Mouse (Mus musculus): ENCODE results near the gene Tuft1. TPM values are rescaled to one million over a fixed set of nuclear protein-coding genes. Genes with fewer than 3 reads are reported as not detected.

Tuft1 gene
- polyA plus RNA-seq, 1 experiment from 2014 or later = 30.2 TPM

Other genes with a start within 250 kb of the Tuft1 start
- gene Tdrkh, start 245.6 kb downstream of the Tuft1 start, polyA plus RNA-seq (2015; fragmentation: Nextera tagmentation; extraction: Ambion mirVana) = 6.7 and 8.0 TPM in 2 replicates
- 63.2 and 64.0 TPM in 2 replicates for gene Mrpl9, start 215.6 kb downstream of the Tuft1 start, polyA plus RNA-seq (2015; fragmentation: Nextera tagmentation; extraction: Ambion mirVana)
- gene Oaz3, start 215.0 kb downstream of the Tuft1 start, polyA plus RNA-seq (2015; fragmentation: Nextera tagmentation; extraction: Ambion mirVana) = 0.38 and 0.42 TPM in 2 replicates
- 1.4 and 1.9 TPM in 2 replicates for gene Celf3, start 180.6 kb downstream of the Tuft1 start, polyA plus RNA-seq (2015; fragmentation: Nextera tagmentation; extraction: Ambion mirVana)
- gene Riiad1, start 178.5 kb downstream of the Tuft1 start, polyA plus RNA-seq (2015; fragmentation: Nextera tagmentation; extraction: Ambion mirVana) = 2.1 and 4.0 TPM in 2 replicates
- gene Snx27, start 76.2 kb downstream of the Tuft1 start, polyA plus RNA-seq (2015; fragmentation: Nextera tagmentation; extraction: Ambion mirVana) = 43.4 and 45.7 TPM in 2 replicates
- gene Gm10972, start 15.8 kb downstream of the Tuft1 start, polyA plus RNA-seq (2015; fragmentation: Nextera tagmentation; extraction: Ambion mirVana) = not detected in 2 replicates
- 0.77 and 1.4 TPM in 2 replicates for gene Selenbp2, start 34.7 kb upstream of the Tuft1 start, polyA plus RNA-seq (2015; fragmentation: Nextera tagmentation; extraction: Ambion mirVana)
- gene Cgn, start 127.6 kb upstream of the Tuft1 start, polyA plus RNA-seq (2015; fragmentation: Nextera tagmentation; extraction: Ambion mirVana) = 16.7 and 16.9 TPM in 2 replicates
- 12.9 and 13.1 TPM in 2 replicates for gene Pogz, start 178.7 kb upstream of the Tuft1 start, polyA plus RNA-seq (2015; fragmentation: Nextera tagmentation; extraction: Ambion mirVana)
- gene Psmb4, start 228.1 kb upstream of the Tuft1 start, polyA plus RNA-seq (2015; fragmentation: Nextera tagmentation; extraction: Ambion mirVana) = 312 and 330 TPM in 2 replicates

Data from limb, embryonic 15.5 days (tissue).